Mouse (Mus musculus): ENCODE measurements at regions not wholly inside any gene's neighbourhood (a gene's known extent, or its start where the extent isn't known, plus 50 kb on each side); places are given as distances from the start of the nearest gene placed in this dataset.

DNA sequence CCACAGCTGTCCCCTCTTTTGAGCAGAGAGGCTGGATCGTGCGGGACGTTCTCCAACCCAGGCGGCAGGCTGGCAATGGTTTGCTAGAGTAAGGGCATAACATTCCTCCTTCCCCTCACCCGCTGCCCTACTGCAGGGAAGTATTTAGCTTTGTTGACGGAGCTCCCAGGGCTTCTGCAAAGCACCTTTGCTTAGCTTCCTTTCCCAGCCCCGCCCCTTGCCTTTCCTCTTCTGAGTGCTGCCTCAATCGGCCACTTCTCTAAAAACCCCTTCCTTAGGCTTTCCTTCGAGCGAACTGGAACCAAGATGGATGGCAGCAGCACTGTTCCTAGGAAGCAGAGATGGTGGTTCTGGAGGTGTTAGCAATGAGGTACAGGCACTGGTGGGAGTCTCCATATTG, 183.2 kb upstream of the Adgrl2 start:
- no peak for DNase-seq (ENCODE audit: low spot score in 2 of 2)
- intact Hi-C loops (cut with DNase I), result no loop called here

DNA sequence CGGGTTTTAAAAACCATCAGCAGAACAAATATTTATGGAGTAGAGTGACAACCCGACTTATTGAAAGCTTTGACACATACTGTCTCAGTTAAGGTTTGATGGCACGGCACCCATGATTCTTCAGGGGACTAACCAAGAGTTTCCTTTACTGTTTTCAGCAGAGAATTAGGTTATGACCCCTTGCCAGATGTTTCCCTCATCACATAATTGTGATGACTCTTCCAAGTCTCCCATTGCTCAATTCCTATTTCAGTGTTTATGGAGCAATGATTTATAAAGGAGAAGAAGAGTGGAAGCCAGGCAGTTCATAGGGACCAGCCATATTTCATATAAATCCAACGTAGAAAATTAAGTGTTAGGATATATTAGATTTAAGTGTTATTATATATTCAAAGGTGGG, 181.4 kb upstream of the Adgrl2 start:
- intact Hi-C loops (cut with DNase I), result no loop called here
- DNase-seq (ENCODE audit: low spot score in 2 of 2), result no peak

DNA sequence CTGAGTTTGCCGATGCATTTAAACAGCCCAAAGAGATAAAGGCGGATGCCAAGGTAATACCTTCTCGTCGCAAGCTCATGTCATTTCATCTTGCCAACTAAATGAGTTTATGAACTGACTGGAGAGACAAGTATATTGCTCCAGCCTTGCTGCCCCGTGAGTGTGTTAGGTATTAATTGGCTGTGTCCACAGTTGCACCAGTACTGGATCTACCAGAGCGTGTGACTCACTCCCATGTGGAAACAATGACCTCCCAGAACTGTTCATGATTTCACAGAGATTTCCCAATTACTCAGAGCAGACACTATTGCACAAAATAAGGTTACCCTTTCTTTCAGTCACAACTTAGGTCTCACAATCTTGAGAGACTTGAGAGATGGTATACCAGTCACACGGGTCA, 179.8 kb upstream of the Adgrl2 start:
- intact Hi-C loops (cut with DNase I), result no loop called here
- no peak for DNase-seq (ENCODE audit: low spot score in 2 of 2)

DNA sequence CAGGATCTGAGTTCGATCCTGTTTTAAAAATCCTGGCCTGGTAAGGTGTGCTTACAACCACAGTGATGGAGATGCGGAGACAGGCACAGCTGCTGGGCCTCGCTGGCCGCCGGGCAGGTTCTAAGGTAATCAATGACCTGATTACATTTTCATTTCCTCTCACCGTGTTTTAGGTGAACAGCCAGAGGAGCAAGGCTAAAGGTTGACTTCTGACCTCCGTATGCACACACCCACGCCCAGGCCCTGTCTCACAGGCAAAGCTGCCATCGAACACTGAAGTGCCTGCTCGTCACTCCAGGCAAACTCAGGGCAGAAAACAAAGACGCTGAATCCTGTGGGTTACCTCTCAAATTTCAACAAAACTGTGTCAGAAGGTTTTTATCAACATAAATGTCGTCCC, 179.1 kb upstream of the Adgrl2 start:
- no peak for DNase-seq (ENCODE audit: low spot score in 2 of 2)
- intact Hi-C loops (cut with DNase I), result no loop called here

DNA sequence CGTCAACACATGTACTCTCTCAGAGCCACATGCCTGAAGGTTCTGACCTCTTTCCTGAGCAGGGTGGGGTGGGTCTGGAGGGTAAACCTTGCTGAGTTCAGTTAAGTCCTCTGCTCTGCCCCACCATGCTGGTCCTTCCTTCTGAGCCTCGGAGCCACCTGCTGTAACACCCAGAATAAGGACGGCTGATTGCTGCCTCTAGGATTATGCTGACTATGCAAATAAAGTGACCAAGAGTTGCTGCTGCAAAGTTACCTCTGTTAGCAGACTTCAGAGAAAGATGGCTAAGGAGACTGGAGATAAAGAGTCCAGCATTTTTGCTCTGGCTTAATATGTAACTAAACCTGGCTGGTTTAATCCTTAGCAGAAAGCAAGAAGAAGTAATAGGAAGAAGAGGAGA, 177.6 kb upstream of the Adgrl2 start:
- DNase-seq (ENCODE audit: low spot score in 2 of 2), result no peak
- intact Hi-C loops (cut with DNase I), result no loop called here

DNA sequence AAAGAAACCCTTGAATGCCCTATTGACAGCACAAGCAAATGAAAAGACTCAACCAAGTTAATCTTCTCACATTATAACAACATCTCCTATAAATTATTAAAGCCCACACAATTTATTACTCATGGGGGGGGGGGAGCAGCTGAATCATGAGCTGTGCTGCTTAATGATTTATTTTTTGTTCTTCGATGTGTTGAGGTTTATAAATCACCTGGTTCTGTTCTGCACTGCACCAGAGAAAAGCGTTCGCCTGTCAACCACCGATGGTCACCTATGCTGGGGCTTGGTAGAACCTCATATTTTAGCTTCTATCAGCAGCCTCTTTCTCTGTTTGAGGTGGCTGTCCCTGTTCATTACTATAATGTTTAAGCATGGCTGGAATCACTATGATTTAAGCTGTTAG, 174.4 kb upstream of the Adgrl2 start:
- no peak for DNase-seq (ENCODE audit: low spot score in 2 of 2)
- intact Hi-C loops (cut with DNase I), result no loop called here

DNA sequence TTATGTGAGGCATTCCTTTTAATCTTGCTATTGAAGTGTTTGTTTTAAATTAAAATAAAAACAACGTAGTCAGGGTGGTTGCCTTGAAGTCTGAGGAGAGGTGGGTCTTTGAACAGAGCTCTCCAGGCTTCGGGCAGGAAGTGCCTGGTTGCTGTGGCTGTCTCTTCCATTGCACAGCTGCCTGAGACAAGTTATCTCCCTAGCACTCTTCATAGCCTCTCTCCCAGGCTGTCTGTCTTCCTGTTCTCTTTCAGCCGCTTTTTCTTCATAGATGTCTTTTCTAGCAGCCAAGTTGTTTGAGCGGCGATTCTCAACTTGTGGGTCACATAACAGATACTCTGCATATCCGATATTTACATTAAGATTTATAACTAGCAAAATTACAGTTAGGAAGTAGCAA, 173.2 kb upstream of the Adgrl2 start:
- intact Hi-C loops (cut with DNase I), result no loop called here
- DNase-seq (ENCODE audit: low spot score in 2 of 2), result no peak

DNA sequence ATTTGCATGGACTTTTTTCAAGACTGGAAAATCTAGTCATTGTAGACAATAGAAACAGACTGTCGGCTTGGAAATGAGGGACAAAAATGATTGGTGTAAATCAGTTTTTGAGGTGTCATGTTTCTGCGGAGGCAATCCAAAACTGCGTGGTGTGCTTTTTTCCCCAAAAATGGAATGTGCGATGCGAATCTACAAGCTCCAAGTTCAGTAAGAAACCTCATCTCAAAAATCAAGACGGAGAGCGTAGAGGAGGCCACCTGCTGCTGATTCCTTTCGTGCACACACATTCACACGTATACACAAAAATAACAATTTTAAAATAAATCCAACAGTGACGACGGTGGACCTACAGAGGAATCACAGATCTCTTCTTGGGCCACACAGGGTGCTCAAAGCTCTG, 170.5 kb upstream of the Adgrl2 start:
- no peak for DNase-seq (ENCODE audit: low spot score in 2 of 2)
- intact Hi-C loops (cut with DNase I), result no loop called here

DNA sequence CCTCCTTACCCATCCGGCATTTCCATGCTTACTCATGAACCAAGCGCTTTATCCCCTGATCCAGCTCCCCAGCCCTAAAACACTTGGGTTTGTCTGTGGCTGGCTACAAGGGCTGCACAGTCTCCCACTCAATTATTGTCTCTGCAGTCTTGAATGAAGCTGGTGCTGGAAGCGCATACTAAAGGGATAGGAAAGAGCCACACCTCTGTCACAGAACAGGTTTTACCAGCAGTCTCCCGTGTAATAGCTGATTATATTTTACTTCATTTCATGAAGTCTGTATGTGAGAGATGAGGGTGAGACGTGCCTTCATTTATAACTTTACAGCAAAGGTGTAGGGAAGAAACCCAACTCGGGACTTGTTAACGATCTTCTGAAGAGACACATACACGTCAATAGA, 167.0 kb upstream of the Adgrl2 start:
- intact Hi-C loops (cut with DNase I), result no loop called here
- DNase-seq (ENCODE audit: low spot score in 2 of 2), result no peak

DNA sequence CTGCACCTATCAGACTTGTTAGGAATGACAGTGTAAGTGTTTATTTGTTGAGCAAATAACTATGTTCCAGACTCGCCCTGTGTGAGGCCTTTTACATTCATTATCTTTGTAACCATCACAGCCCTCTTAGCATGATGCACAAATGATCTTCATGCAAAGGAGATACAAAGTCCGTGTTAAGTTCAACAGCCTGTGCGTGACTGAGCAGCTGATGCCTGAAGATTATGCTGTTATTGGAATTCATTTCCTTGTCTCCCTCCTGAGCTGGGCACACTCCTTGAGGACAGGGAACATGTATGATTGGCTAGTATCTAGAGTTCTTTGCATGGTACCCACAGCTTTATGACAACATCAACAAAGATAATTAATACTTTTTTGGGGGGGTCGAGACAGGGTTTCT, 162.0 kb upstream of the Adgrl2 start:
- DNase-seq (ENCODE audit: low spot score in 2 of 2), result no peak
- intact Hi-C loops (cut with DNase I), result no loop called here

DNA sequence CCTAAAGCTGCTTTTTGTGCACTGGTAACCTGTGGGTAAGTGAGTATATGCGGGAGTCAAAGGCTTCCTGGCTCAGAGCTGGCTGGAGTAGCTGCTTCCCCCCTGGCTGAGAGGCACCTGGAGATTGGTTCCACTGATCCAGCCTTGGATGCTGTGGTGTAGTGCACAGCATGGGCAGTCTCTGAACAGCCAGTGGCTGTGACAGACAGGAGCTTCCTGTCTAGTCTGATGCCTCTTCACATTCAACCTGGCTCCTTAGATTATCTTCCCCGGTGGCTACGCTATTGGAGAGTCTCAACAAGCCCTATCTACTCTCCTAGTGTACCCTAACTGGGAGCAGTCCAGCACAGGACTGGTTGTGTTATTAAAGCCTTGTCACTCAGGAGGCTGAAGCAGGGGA, 160.4 kb upstream of the Adgrl2 start:
- intact Hi-C loops (cut with DNase I), result no loop called here
- DNase-seq (ENCODE audit: low spot score in 2 of 2), result no peak

DNA sequence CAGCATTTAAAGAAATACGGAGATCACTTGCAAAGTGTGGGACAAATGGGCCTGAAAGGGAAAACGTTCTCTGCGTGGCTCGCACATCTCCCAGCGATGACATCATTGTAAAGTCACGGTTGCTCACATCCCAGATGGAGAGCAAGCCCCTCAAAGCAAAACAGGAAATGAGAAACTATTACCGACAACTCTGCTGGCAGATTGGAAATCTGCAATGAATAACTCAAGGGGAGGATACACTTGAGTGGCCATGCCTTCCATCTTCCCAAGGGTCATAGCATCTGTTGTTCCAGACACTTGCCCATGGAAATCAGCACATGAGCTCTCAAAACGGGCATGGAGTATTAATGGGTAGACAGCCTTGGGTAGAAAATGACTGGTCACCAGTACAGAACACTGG, 158.3 kb upstream of the Adgrl2 start:
- no peak for DNase-seq (ENCODE audit: low spot score in 2 of 2)
- intact Hi-C loops (cut with DNase I), result no loop called here

DNA sequence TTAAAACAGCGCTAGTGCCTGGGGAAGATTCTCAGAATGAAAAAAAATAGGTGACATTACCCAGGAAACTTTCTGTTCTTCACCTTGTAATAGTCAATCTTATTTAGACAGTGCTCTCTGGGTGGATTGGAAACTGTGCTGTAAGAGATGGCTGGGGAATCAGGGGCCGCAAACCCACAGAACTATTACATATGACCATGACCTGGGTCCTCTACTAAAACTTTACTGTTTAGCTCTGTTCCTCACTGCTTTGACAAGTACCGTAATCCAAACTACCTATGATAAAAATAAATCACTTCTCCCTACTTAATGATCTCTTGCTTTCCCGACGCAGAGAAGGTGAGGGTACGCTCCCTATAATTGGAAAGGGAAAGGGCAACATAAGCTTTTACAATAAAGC, 157.6 kb upstream of the Adgrl2 start:
- DNase-seq (ENCODE audit: low spot score in 2 of 2), result no peak
- intact Hi-C loops (cut with DNase I), result no loop called here

DNA sequence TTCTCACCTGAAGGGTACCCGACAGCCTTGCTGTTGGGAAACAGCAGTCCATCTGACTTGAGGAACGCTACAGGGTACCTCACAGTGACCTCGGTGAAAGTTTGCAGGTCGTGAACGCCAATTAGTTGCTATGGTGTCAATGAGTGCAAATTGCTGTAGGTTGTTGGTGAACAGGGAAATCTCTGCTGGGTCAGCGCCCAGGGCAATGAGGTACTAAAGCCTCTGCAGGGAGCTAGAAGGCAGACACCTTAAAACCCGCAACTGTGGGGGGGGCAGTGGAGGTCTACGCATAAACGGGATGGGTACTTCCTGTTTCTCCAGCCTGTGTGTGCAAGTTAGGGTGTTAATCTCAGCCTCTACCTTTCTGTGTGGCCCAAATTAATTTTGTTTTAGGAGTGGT, 156.3 kb upstream of the Adgrl2 start:
- intact Hi-C loops (cut with DNase I), result no loop called here
- no peak for DNase-seq (ENCODE audit: low spot score in 2 of 2)

DNA sequence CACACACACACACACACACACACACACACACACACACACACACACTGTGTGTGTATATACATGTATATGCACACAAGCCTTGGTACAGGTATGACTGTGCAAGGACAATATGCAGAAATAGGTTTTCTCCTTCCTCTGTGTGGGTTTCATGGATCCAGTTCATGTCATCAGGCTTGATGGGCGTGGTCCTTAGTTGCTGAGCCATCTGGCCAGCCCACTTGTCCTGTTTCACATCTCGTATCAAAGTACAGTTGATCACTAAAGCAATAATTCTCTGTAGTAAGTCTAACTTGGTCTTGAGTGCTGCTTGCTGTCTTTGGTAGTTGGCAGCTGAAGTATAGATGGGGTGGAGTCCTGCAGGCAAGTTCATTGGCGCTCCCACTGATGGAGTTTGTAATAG, 150.1 kb upstream of the Adgrl2 start:
- no peak for DNase-seq (ENCODE audit: low spot score in 2 of 2)
- intact Hi-C loops (cut with DNase I), result no loop called here

DNA sequence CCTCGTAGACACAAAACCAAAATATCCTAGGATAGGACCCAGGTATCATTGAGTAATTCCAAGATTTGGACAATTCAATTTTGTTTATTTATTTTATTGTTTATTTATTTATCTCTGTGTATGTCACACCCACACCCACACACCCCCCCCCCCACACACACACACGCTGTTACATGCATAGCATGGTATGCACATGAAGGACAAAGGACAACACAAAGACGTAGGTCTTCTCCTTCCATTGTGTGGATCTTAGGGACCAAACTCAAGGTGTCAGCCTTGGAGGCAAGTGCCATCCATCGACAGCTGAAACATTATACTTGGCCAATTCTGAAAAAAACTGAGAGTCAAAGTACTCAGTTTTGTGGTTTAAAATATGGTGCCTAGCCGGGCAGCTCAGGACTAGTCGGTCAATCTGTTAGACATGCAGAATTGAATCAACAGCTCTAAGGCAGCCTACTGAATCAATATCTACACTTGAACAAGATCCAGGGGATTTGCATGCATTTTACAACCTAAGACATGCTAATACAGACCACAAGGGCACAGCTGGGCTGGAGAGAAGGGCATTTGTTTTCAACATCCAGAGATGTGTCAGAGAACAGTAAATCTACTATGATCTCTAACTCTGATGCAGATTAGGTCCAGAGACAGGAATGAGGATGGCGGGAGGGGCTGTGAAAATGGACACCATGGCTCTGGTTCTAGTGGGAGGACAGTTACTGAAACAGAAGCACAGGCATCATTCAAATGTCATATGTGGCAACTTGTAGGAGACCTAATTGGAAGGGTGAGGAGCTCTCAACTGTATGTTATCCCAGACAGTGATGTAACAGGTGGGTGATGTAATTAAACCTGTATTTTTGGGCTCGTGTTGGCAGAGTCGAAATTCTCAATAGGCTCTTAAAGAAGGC, 143.9 kb upstream of the Adgrl2 start:
- DNase-seq (ENCODE audit: low spot score in 2 of 2), result no peak
- intact Hi-C loops (cut with DNase I), result no loop called here

DNA sequence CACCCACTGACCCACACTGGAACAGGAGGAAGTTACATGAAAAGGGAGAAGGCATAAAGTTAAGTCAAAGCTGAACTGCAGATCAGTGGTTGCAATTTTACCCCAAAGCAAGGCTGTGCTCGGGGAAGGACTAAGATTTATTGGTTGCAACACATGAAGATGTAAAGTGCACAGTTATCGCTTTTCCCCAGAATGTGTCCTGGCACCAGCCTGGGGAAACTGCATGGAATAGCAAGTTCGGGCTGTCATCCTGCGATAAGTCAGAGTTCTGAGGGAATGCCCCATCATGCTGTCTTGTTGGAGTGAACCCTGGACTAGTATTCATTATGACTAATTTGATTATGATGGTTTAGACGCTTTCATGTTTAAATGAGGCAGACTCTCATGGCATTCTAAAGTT, 128.5 kb upstream of the Adgrl2 start:
- no peak for DNase-seq (ENCODE audit: low spot score in 2 of 2)
- intact Hi-C loops (cut with DNase I), result no loop called here

DNA sequence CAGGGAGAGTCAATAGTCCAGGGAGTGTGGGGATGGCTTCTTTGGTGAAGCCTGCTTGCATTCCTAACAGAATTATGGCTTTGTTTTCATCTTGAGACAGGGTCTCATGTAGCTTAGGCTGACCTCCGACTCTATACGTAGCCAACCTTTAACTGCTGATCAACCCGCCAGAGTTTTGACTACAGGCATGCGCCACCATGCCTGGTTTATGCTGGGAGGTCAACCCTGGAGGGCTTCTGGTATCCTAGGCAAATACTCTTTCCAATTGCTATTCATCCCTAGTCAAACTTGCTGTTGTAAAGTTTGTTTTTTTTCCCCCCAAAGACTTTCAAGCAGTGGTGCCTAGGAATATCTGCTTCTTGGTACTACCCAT, 127.3 kb upstream of the Adgrl2 start:
- DNase-seq (ENCODE audit: low spot score in 2 of 2), result no peak
- intact Hi-C loops (cut with DNase I), result no loop called here

DNA sequence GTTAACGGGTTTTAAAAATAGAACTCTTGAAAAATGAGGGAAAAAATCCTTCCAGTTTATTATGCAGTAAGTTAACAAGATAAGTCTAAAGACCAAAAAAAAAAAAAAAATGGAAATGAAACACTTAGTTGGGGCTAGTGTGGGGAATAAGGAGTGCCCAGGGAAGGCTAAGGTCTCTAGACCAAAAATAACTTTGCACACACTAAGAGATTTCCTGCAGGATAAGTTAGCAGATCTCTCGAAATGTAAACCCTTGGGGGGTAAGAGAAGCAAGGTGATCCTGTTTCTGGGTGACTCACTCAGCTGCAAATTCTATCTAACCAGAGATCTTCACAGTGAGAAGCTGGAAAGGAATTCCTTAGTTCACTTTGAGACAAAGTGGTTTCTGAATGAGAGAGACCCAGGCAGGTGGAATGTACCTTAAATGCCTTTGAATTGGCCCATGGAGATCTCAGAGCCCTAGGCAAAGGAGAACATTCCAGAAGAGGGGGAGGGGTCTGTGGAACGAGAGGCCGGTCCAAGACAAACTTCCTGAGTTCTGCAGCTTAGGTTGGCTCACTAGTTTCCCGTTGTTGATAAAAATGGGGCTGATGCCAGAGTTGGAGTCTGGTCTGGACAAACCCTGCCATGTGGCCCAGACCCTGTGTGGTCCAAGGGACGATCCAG, 126.8 kb upstream of the Adgrl2 start:
- intact Hi-C loops (cut with DNase I), result no loop called here
- no peak for DNase-seq (ENCODE audit: low spot score in 2 of 2)

DNA sequence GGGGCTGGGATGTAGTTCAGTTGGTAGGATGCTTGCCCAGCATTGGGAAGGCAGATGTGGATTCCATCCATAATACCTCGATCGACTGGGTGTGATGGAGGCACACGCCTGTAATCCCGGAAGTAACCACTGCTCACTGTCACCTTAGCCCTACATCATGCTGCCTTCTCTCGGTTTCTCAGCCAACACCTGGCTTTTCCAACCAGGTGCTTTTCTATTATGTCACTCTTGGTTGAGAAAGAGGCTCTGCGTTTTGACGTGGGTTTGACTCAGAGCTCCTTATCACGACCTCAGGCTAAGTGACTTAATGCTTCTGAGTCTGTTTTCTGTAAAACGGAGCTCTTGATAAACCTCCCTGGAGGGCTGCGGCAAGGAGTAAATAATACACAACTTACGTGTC, 126.2 kb upstream of the Adgrl2 start:
- DNase-seq (ENCODE audit: low spot score in 2 of 2), result no peak
- intact Hi-C loops (cut with DNase I), result no loop called here

DNA sequence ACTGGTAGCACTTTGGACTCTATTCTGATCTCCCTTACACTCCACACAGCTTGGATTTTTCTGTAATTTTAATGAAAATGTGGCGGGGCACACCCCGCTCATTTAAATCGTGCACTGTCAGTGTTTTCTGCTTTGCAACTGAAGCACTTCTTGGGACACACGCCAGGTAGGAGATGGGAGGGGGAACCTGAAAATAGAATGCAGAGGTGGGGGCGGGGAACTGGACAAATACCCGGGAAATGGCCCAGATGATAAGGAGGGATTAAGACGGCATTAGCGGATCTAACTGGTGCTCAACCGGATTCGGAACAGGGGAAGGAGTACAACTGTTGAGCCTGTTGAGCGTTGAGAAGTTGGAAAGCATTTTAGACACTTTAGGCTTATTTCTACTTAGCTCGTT, 125.5 kb upstream of the Adgrl2 start:
- no peak for DNase-seq (ENCODE audit: low spot score in 2 of 2)
- intact Hi-C loops (cut with DNase I), result no loop called here

All from left cerebral cortex, postnatal 14 days (tissue).